Mouse (Mus musculus) layer of hippocampus, adult 2 months (tissue): Measurements from ENCODE around the gene Frs2. TPM values are rescaled to one million over a fixed set of nuclear protein-coding genes. Genes with fewer than 3 reads are reported as not detected.
"Not testable (repeated sequence)": the region's sequence is repeated elsewhere in the genome, so short reads cannot be mapped to it uniquely, and the experiment has no call there.

Experiments
- DNase-seq, 2 experiments: peaks; one replicate each; pipeline ENCODE4 v3.0.0; 2022; ENCODE audit warnings: low spot score in 2 of 2
- H3K27ac ChIP-seq: fragments of 200-600 bp; 2 replicates; pipeline ENCODE4 v1.8.1; 2022
- H3K4me3 ChIP-seq: fragments of 200-600 bp; 2 replicates; pipeline ENCODE4 v1.8.1; 2022; ENCODE audit warnings: mild to moderate bottlenecking
- CTCF ChIP-seq: fragments of 200-600 bp; conservative IDR thresholded peaks from 2 replicates; pipeline ENCODE4 v1.8.1; 2022; ENCODE audit warnings: antibody characterized with exemption, mild to moderate bottlenecking, moderate library complexity
- total RNA-seq, 2 experiments: library from RNA; stranded (reverse); gene quantifications; 2 replicates each; pipeline ENCODE4 v1.2.3; 2021

The Frs2 gene
- total RNA-seq, 2 experiments from 2014 or later, result 36.3 to 37.5 TPM

DNA sequence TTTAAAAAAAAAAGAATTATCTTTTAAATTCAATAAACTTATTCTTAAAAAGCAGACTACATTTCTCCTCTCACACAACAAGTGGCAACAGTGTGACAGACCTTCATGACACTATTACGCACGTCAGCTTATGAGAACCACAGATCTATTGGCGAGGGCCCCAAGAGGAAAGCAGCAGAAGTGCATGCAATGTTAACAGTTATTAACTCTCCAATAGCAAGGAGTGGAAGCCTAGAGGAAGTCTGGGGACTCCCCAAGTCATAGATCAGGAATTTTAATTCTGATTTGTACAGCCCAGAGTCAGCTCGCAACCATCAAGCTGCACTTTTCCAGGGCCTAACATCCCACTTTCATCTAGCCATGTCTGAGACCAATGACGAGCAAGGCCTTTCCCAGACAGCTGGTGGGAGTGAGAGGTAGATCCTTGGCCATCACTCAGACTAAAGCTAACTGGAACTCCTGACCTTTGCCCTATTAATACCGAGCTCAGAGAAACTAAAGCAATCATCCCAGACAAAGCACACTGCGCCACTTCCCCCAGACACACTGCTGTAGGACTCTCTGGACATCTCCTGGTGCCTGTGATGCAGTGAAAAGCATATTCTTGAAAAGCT is 6.3 kb downstream of the Frs2 start:
- TF ChIP-seq CTCF, result peak; percentile 48
- no peak overlapping the region for H3K4me3 ChIP-seq

DNA sequence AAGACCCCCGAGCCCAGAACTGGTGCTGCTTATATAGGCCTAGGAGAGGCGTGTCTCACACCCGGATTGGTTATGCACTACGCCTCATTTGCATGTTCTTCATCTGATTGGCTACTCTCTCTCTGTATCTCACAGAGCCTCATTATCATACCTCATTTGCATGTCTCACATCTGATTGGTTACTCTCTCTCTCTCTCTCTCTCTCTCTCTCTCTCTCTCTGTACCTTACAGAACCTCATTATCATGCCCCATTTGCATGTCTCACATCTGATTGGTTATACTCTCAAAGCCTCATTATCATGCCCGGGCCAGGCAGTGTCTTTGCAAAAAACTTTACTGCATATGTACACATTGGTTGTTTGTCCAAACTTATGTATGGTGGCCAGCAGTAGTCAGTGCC is 16.8 kb downstream of the Frs2 start:
- not testable (repeated sequence) for H3K4me3 ChIP-seq, H3K27ac ChIP-seq, DNase-seq

More for the DNA sequence above, 6.3 kb downstream of the Frs2 start:
- DNase-seq, result no peak
- no peak overlapping the region for H3K27ac ChIP-seq

DNA sequence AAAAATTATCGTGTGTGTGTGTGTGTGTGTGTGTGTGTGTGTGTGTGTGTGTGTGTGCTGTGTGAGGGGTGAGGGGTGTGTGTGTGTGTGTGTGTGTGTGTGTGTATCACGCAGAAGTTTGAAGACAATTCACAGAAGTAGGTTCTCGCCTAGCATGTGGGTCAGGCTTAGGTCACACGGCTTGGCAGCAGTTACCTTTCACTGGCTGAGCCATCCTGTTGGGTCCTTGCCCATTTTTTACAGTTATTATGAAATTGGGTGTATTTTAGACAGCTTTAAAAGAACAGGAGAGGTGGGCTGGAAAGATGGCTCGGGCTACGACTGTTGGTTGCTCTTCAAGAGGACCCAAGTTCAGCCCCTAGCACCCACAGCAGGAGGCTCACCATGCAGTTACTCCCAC is 18.3 kb downstream of the Frs2 start:
- no peak for DNase-seq
- H3K4me3 ChIP-seq, result no peak overlapping the region
- TF ChIP-seq CTCF, result no peak
- H3K27ac ChIP-seq, result no peak overlapping the region

DNA sequence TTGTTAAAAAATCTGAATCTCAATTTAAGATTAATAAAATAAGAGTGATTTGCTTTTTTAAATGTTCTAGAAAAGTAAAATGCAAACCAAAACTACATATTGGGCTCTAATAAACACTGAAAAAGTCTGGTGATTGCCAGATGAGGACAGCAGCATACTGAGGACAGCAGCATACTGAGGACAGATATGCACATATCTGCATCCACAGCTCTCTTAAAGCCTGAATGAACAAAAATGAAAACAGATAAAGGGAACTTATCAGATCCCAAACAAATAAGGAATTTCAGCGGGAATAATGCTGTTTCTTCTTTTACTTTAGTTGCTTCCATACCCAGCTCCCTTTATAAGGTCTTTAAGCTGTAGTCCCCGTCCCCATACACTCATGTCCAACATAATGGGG is 19.6 kb downstream of the Frs2 start:
- DNase-seq, result no peak
- H3K27ac ChIP-seq, result no peak overlapping the region
- TF ChIP-seq CTCF, result no peak
- no peak overlapping the region for H3K4me3 ChIP-seq

DNA sequence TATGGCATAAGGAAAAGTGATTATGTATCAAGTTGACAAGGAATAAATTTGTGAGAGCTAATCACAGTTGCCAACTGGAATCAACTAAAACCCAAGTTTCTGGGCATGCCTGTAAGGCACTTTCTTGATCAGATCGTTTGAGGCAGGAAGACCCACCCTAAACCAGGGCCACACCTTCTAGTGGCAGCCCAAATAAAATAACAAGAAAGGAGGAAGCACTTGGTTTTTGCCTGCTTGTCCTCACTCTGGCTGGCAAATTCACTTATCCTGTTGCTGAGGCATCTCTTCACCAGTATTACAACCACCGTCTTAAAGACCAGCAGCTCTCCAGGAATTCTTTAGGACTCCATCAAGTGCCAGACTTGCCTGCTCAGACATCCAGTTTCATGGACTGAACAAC is 20.9 kb downstream of the Frs2 start:
- no peak overlapping the region for H3K4me3 ChIP-seq
- no peak for DNase-seq

DNA sequence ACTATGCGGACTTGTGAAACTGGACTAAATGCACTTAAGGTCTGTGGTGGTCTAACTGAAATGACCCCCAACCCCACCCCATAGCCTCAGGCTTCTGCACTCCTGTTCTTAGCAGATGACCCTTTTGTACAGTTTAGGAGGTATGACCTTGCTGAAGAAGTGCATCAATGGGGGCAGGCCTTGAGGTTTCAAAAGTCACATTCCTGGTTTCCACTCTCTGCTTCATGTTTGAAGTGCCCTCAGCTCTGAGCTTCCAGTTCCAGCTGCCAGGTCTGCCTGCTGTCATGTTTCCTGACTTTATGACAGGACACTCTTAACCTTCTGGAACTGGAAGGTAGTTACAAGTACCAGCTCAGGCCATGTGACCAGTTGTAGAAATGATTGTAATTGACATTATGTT is 21.6 kb downstream of the Frs2 start:
- DNase-seq, result no peak
- no peak for TF ChIP-seq CTCF
- Histone ChIP-seq H3K27ac (no peak overlapping the region), H3K4me3 (no peak overlapping the region)

More for the DNA sequence above, 20.9 kb downstream of the Frs2 start:
- no peak overlapping the region for H3K27ac ChIP-seq
- no peak for TF ChIP-seq CTCF

DNA sequence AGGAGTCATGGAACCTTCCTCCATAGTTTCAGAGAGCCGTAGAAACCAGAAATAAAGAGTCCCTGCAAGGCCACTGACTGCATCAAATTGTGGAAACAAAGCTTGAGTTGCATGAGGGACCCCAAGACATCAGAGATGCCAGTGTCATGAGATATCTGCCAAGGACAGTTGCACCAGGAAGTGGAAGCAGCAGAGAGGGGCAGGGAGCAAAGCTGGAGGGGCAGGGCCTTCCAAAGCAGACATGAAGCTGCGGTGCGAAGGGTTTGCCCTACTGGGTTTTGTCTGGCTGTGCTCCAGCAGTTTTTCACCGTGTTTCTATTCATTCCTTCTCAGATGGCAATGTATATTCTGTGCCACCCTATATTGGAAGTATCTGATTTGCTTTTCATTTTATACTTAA is 22.1 kb downstream of the Frs2 start:
- no peak overlapping the region for H3K4me3 ChIP-seq
- no peak for TF ChIP-seq CTCF
- H3K27ac ChIP-seq, result no peak overlapping the region
- DNase-seq, result no peak

DNA sequence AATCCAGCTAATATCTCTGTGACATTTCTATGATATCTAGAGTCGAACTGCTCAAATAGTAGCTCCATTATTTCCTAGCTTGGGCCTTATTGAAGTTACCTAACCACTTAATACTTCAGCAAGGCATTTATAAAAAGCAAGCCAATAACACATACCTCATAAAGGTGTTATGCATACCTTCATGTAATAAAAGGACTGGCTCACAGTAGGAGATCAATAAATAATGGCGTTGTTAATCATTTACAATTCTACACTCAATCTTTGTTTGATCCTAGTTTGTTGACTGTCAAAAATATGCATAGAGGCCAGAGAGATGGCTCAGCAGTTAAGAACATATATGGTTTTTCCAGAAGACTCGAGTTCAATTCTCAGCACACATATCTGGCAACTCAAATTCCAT is 26.9 kb downstream of the Frs2 start:
- no peak for TF ChIP-seq CTCF
- DNase-seq, result no peak
- Histone ChIP-seq H3K4me3 (no peak overlapping the region), H3K27ac (no peak overlapping the region)

DNA sequence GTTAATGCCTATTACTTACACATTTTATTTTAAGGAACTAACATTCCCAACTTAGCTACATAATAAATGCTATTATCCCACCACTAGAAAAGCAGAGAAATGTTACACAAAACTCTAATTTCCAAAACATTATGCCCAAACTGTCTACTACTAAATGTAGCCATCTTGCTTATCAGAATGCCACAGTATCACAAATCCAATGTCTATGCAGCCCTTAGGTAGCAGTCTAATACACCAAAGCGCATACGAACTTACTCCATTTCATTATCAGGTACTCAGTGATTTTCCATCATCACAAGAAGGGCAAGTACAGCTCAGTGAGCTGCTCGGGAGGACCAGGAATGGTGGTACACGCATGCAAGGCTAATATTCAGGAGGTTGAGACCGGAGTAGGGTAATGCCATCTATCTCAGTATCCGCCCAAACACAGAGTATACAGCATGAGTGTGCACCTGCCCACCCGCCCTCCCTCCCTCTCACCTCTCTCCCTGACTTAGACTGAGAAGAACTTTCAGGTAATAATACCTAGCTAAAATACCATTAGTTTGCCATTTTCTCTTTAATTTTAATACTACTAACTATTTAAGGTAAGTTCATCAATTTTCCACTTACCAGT is 28.2 kb downstream of the Frs2 start:
- Histone ChIP-seq H3K27ac (no peak overlapping the region), H3K4me3 (no peak overlapping the region)
- TF ChIP-seq CTCF, result no peak
- DNase-seq, result no peak

DNA sequence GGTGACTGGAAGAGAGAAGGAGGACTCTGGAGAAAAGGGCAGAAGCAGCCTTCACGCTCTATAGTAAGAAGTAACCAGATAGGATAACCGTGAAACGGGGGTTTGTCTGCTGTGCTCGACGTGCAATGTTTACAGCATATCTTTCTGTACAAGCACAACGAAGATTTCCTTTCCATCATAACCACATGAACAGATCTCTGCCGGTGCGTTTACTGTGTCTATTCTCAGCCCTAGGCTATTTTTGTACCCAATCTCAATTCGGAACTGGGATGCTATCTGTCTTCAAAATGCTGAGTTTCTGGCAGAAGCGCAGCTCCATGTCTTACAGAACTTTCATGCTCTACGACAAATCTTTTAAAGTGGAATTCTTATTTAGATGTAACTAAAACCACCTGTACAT is 28.8 kb downstream of the Frs2 start:
- TF ChIP-seq CTCF, result no peak
- Histone ChIP-seq H3K4me3 (no peak overlapping the region), H3K27ac (no peak overlapping the region)
- peak in 1 of 2 experiments; percentile 23 for DNase-seq

DNA sequence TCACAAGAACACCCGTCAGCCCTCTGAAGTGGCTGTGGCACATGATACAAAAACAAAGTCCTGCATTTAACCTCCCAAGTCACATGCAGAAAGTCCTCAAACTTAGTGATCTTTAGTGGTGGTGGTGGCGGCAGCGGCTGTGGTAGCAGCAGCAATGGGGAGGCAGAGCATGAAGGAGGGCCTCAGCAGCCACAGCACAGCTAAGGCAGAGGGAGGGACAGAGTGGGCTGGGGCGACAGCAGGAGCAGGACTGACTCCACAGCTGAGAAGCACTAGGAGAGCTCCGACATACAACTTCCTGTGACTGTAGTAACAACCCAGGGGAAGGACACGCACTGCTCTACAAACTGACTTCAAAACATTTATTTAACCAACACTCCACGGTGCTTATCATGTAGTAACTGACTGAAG is 29.9 kb downstream of the Frs2 start:
- Histone ChIP-seq H3K4me3 (no peak overlapping the region), H3K27ac (no peak overlapping the region)
- TF ChIP-seq CTCF, result no peak
- no peak for DNase-seq

DNA sequence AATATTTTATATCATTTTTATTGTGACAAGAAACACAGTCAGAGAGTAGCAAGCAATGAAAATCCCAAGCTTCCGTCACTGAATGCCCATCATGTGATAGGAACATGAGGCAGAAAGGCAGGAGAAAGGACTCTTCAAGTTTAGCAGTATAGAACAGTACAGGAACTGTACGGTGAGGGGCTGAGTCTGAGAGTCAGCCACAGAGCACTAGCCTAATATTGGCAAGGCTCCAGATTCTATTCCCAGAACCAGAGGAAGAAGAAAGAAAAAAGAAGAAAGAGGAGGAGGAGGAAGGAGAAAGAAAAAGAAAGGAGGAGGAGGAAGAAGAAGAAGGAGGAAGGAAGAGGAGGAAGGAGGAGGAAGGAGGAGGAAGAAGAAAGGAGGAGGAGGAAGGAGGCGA is 32.7 kb downstream of the Frs2 start:
- Histone ChIP-seq H3K4me3 (no peak overlapping the region), H3K27ac (no peak overlapping the region)
- DNase-seq, result no peak
- no peak for TF ChIP-seq CTCF

DNA sequence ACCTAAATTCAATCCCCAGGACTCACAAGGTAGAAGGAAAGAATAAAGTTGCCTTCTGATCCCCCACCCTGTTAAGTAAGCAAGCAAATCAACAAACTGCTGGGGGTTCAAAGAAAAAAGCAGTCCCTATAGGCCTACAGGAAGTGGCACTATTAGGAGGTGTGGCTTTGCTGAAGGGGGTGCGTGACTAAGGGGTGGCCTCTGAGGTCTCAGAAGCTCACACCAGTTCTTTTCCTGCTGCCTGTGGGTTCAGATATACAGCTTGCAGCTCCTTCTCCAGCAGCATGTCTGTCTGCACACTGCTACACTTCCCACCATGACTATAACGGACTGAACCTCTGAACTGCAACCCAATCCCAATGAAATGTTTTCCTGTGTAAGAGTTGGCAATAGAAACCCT is 35.8 kb downstream of the Frs2 start:
- Histone ChIP-seq H3K27ac (no peak overlapping the region), H3K4me3 (no peak overlapping the region)
- DNase-seq, result no peak
- TF ChIP-seq CTCF, result no peak

DNA sequence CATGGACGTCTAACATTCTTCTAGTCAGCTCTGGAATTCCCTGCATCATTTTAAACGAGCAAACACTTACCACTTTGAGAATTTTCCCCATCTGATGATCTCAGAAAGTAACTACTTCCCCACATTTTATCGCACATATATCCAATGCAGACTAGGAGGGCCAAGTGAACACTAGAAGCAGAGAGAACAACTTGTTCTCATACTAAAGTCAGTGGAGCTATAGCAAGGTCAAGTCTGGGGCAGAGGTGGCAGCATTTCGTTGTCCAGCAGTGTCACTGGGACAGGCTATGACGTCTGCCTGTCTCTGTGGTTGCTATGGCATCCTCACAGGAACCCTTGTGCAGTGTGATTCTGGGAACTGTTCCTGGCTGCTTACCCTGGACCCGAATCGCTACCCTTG is 36.9 kb downstream of the Frs2 start:
- TF ChIP-seq CTCF, result no peak
- no peak overlapping the region for H3K27ac ChIP-seq
- DNase-seq, result no peak
- H3K4me3 ChIP-seq, result no peak overlapping the region
